Comparison of ENCODE assay signal across 8 mouse cellular contexts in the genomic region with DNA sequence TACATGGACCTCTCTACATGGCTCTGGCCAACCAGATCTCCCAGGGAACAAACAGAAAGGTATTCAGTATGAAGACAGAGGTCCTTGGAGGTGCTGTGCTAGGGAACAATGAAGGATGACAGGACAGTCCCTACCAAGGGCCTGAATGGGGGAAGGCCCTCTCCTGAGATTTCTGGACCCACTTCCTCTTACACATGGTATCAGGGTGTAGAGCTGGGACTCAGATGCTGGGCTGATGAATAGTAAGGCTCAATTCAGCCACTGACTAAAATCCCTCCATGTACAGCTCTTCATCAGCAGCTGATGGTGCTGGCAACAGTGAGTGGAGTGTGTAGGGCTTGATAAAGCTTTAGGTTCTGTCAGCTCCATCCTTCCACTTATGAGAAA. TPM values are rescaled to one million over a fixed set of nuclear protein-coding genes. Genes with fewer than 3 reads are reported as not detected.
DNase-seq lines count a peak whose midpoint lies in the region; ATAC-seq and TF ChIP-seq lines count a peak whose summit lies in the region.

No protein-coding gene starts in this region.

- 0 out of 2 replicates have a peak overlapping the region, but pooled peaks have one; percentile 13 for H3K9ac ChIP-seq in embryonic facial prominence, embryonic 11.5 days (replicated peaks; ENCODE audit: low read length)
- no peak overlapping the region for H3K9ac ChIP-seq in lung, embryonic 14.5 days
- H3K9ac ChIP-seq in lung, postnatal 0 days (replicated peaks; ENCODE audit: low read depth): no peak overlapping the region
- no peak overlapping the region for H3K9ac ChIP-seq in intestine, postnatal 0 days (ENCODE audit: low read depth, low read length)
- no peak overlapping the region for H3K9ac ChIP-seq in midbrain, postnatal 0 days (replicated peaks; ENCODE audit: low read length, poor library complexity, severe bottlenecking)

- intact Hi-C loops in left cerebral cortex, postnatal 14 days (cut with DNase I): loop anchor here (2.0 to 5.0 kb wide), 3 partner anchors 147 to 200 kb away; no protein-coding TSS in a partner anchor

- H3K36me3 ChIP-seq in embryonic facial prominence, embryonic 11.5 days (replicated peaks; ENCODE audit: control insufficient read depth, insufficient read depth, low read depth, low read length): no peaks in the 10 kb centered on the region
- H3K36me3 ChIP-seq in embryonic facial prominence, embryonic 10.5 days (replicated peaks): no peaks in the 10 kb centered on the region
- H3K36me3 ChIP-seq in lung, embryonic 14.5 days (ENCODE audit: insufficient read depth): no peaks in the 10 kb centered on the region
- H3K36me3 ChIP-seq in lung, postnatal 0 days (ENCODE audit: insufficient read depth, low read length): no peaks in the 10 kb centered on the region
- H3K36me3 ChIP-seq in intestine, postnatal 0 days (ENCODE audit: control insufficient read depth, insufficient read depth): peaks cover 4% of the 10 kb centered on the region; the same call in 1 of the 2 replicates
- H3K36me3 ChIP-seq in midbrain, postnatal 0 days (ENCODE audit: insufficient read depth, low read length): no peaks in the 10 kb centered on the region

- H3K9me3 ChIP-seq in embryonic facial prominence, embryonic 11.5 days (replicated peaks; ENCODE audit: control insufficient read depth, low read length): no peaks in the 10 kb centered on the region
- H3K9me3 ChIP-seq in embryonic facial prominence, embryonic 10.5 days: no peaks in the 10 kb centered on the region
- no peaks in the 10 kb centered on the region for H3K9me3 ChIP-seq in lung, embryonic 14.5 days (ENCODE audit: low read depth, low read length)
- H3K9me3 ChIP-seq in lung, postnatal 0 days (ENCODE audit: low read length): no peaks in the 10 kb centered on the region
- H3K9me3 ChIP-seq in intestine, postnatal 0 days (ENCODE audit: control insufficient read depth): no peaks in the 10 kb centered on the region
- no peaks in the 10 kb centered on the region for H3K9me3 ChIP-seq in midbrain, postnatal 0 days (ENCODE audit: low read length)

- H3K4me2 ChIP-seq in embryonic facial prominence, embryonic 11.5 days (ENCODE audit: low read depth, low read length): no peak overlapping the region
- H3K4me2 ChIP-seq in lung, embryonic 14.5 days: no peak overlapping the region
- H3K4me2 ChIP-seq in lung, postnatal 0 days (replicated peaks; ENCODE audit: low read depth, low read length): no peak overlapping the region
- H3K4me2 ChIP-seq in intestine, postnatal 0 days (replicated peaks; ENCODE audit: low read depth): no peak overlapping the region
- H3K4me2 ChIP-seq in midbrain, postnatal 0 days (ENCODE audit: low read depth, low read length, poor library complexity, severe bottlenecking): no peak overlapping the region

- no peak for TF ChIP-seq CTCF in lung, embryonic 14.5 days (IDR thresholded peaks at IDR 0.05; ENCODE audit: low read depth)
- no peak for TF ChIP-seq CTCF in lung, postnatal 0 days (IDR thresholded peaks at IDR 0.05)
- TF ChIP-seq CTCF in intestine, postnatal 0 days (IDR thresholded peaks at IDR 0.05; ENCODE audit: low read depth): no peak
- no peak for TF ChIP-seq CTCF in midbrain, postnatal 0 days (IDR thresholded peaks at IDR 0.05)

- no peak for ATAC-seq in embryonic facial prominence, embryonic 11.5 days (replicated peaks; ENCODE audit: insufficient number of reproducible peaks, low FRiP score, low TSS enrichment, low read depth)
- ATAC-seq in lung, embryonic 14.5 days (ENCODE audit: insufficient read depth): peak; percentile 25
- ATAC-seq in lung, postnatal 0 days: no peak; the same call in 1 of the 2 replicates
- ATAC-seq in intestine, postnatal 0 days: 0 out of 2 replicates have a peak, but pooled peaks have one; percentile 25
- ATAC-seq in midbrain, postnatal 0 days (ENCODE audit: low FRiP score): 0 out of 2 replicates have a peak, but pooled peaks have one; percentile 8

- DNase-seq in embryonic facial prominence, embryonic 11.5 days (ENCODE audit: low spot score): no peak
- no peak for DNase-seq in embryonic facial prominence, embryonic 10.5 days (ENCODE audit: low spot score)
- no peak for DNase-seq in lung, embryonic 14.5 days
- DNase-seq in lung, postnatal 0 days (ENCODE audit: low spot score): no peak
- no peak for DNase-seq in midbrain, postnatal 0 days (ENCODE audit: low spot score)
- DNase-seq in left cerebral cortex, postnatal 14 days (ENCODE audit: low spot score in 2 of 2): no peak
- no peak for DNase-seq in cerebellum, adult 9-11 months

- H3K4me1 ChIP-seq in embryonic facial prominence, embryonic 11.5 days (ENCODE audit: control insufficient read depth, insufficient read depth, low read length): no peaks in the 10 kb centered on the region
- peaks cover 4% of the 10 kb centered on the region; the same call in 1 of the 2 replicates for H3K4me1 ChIP-seq in embryonic facial prominence, embryonic 10.5 days
- H3K4me1 ChIP-seq in lung, embryonic 14.5 days (ENCODE audit: insufficient read depth): no peaks in the 10 kb centered on the region
- H3K4me1 ChIP-seq in lung, postnatal 0 days (ENCODE audit: insufficient read depth, low read depth, low read length): no peaks in the 10 kb centered on the region
- H3K4me1 ChIP-seq in intestine, postnatal 0 days (replicated peaks; ENCODE audit: control insufficient read depth, insufficient read depth, low read length): no peaks in the 10 kb centered on the region
- no peaks in the 10 kb centered on the region for H3K4me1 ChIP-seq in midbrain, postnatal 0 days (ENCODE audit: insufficient read depth, low read length)

- TF ChIP-seq EP300 in lung, postnatal 0 days (IDR thresholded peaks at IDR 0.05): no peak

- no peaks in the 10 kb centered on the region for H3K27me3 ChIP-seq in embryonic facial prominence, embryonic 11.5 days (ENCODE audit: control insufficient read depth, insufficient read depth, low read length)
- no peaks in the 10 kb centered on the region for H3K27me3 ChIP-seq in embryonic facial prominence, embryonic 10.5 days (replicated peaks; ENCODE audit: low read depth, poor library complexity, severe bottlenecking)
- H3K27me3 ChIP-seq in lung, embryonic 14.5 days (ENCODE audit: insufficient read depth, low read length): no peaks in the 10 kb centered on the region
- H3K27me3 ChIP-seq in lung, postnatal 0 days (replicated peaks; ENCODE audit: insufficient read depth, low read length): no peaks in the 10 kb centered on the region
- H3K27me3 ChIP-seq in intestine, postnatal 0 days (replicated peaks; ENCODE audit: control insufficient read depth, insufficient read depth, low read length): no peaks in the 10 kb centered on the region
- no peaks in the 10 kb centered on the region for H3K27me3 ChIP-seq in midbrain, postnatal 0 days (ENCODE audit: insufficient read depth, low read length)

- H3K4me3 ChIP-seq in embryonic facial prominence, embryonic 11.5 days (ENCODE audit: low read depth, low read length): no peak overlapping the region
- no peak overlapping the region for H3K4me3 ChIP-seq in embryonic facial prominence, embryonic 10.5 days
- H3K4me3 ChIP-seq in lung, embryonic 14.5 days (ENCODE audit: low read depth, low read length): no peak overlapping the region
- H3K4me3 ChIP-seq in lung, postnatal 0 days (ENCODE audit: low read depth, low read length): no peak overlapping the region
- H3K4me3 ChIP-seq in intestine, postnatal 0 days (ENCODE audit: low read depth, low read length): no peak overlapping the region
- H3K4me3 ChIP-seq in midbrain, postnatal 0 days (ENCODE audit: low read depth, low read length): no peak overlapping the region

- H3K27ac ChIP-seq in embryonic facial prominence, embryonic 11.5 days (replicated peaks; ENCODE audit: low read depth, low read length): no peak overlapping the region
- no peak overlapping the region; the same call in 1 of the 2 replicates for H3K27ac ChIP-seq in embryonic facial prominence, embryonic 10.5 days (replicated peaks)
- no peak overlapping the region for H3K27ac ChIP-seq in lung, embryonic 14.5 days (ENCODE audit: low read depth)
- H3K27ac ChIP-seq in lung, postnatal 0 days (ENCODE audit: low read length): no peak overlapping the region
- H3K27ac ChIP-seq in intestine, postnatal 0 days (ENCODE audit: low read depth, low read length): no peak overlapping the region
- H3K27ac ChIP-seq in midbrain, postnatal 0 days (ENCODE audit: low read depth, low read length): no peak overlapping the region

RNA-seq across cellular contexts. Expression of gene Fah, which starts 11.6 kb away (rescaled TPM):
- 1.8 and 2.4 TPM in 2 replicates for polyA plus RNA-seq in embryonic facial prominence, embryonic 11.5 days (2014; fragmentation: Nextera tagmentation; extraction: Ambion mirVana)
- 1.8 and 2.3 TPM in 2 replicates for polyA plus RNA-seq in embryonic facial prominence, embryonic 10.5 days (2016; fragmentation: Nextera tagmentation; extraction: Ambion mirVana)
- polyA plus RNA-seq in lung, embryonic 14.5 days (2014; fragmentation: Nextera tagmentation; extraction: Ambion mirVana): 10.7 and 12.0 TPM in 2 replicates
- polyA plus RNA-seq in lung, postnatal 0 days (2015; fragmentation: Nextera tagmentation; extraction: Ambion mirVana): 11.7 and 13.7 TPM in 2 replicates
- 11.1 and 16.5 TPM in 2 replicates for polyA plus RNA-seq in intestine, postnatal 0 days (2015; fragmentation: Nextera tagmentation; extraction: Ambion mirVana)
- 17.1 and 18.0 TPM in 2 replicates for total RNA-seq in midbrain, postnatal 0 days (2014; rRNA removed)
- 13.5 and 15.8 TPM in 2 replicates for polyA plus RNA-seq in midbrain, postnatal 0 days (2015; fragmentation: Nextera tagmentation; extraction: Ambion mirVana)
- total RNA-seq in left cerebral cortex, postnatal 14 days (2021): 10 to 100 TPM; 13.1 to 13.6 TPM

Comparison
In these comparisons a context has a peak if more than half of its experiments do, and no peak if none do; other contexts are left out.
1. ATAC-seq: peak in lung, embryonic 14.5 days (single experiment), intestine, postnatal 0 days (single experiment) and midbrain, postnatal 0 days (single experiment); none in embryonic facial prominence, embryonic 11.5 days (single experiment) and lung, postnatal 0 days (single experiment).